Mouse (Mus musculus) urinary bladder, postnatal 14 days (tissue): ENCODE data around the gene Rgcc.

Source experiments
- DNase-seq: peaks from one replicate; pipeline ENCODE4 v3.0.0; 2021; ENCODE audit warnings: low spot score

Gene Rgcc

GRCm38 (mm10) chr14:79278927-79279326 is 22.5 kb downstream of the Rgcc start:
- DNase-seq, result no peak

DNA sequence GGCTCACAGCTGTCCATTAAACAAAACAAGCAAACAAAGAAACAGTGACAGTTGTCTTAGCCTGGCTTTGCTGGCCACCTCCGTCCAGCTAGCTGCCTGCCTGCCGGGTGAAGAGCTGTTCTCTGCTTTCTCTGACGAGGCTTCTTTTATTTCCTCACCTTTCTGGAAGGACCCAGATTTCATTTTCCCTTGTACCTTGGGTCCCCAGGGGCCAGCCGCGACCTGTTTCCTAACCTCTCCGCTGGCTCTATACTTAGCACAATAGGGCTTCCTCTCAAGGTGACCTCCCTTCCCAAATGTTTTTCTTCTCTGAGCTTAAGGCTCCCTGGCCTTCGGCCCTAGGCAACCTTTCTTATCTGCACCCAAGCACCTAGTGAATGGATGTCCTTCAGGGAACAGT is 23.5 kb downstream of the Rgcc start:
- DNase-seq, result no peak

GRCm38 (mm10) chr14:79275870-79276395 is 25.5 kb downstream of the Rgcc start:
- no peak for DNase-seq

GRCm38 (mm10) chr14:79275441-79275840 is 26.0 kb downstream of the Rgcc start:
- no peak for DNase-seq

DNA sequence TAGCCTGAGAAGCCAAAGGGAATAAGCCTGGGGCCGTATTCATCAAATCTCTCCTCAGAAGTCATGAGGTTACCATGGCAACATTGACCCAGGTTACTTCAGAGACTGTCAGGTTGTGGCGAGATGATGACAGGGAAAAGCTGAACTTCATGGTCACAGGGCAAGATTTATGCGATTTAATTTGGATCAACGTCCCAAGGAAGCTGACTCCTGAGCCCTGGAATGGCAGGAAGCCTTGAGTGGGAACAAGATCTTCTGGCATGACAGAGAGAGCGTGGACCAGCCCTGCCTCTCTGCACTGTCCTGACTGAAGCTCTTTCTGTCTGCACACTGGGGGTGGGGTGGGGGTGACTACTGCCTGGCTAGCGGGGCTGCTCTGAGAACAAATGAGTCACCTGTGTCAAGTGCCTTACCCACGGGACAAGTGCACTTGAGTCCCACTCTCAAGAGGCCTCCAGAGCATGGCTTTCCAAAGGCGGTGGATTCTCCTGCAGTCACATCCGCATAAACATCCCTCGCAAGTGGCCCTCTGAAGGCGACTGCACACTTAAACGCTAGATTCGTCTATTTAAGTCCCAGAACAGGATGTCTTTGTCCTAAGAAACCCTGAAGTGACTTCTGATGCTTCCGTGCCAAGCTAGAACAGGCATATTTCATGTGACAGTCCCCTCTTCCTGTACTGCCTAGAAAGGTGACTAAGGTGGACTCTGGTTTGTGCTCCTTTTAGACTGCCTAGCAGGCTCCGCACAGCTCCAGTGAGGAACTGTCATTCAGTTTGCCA is 27.6 kb downstream of the Rgcc start:
- no peak for DNase-seq

DNA sequence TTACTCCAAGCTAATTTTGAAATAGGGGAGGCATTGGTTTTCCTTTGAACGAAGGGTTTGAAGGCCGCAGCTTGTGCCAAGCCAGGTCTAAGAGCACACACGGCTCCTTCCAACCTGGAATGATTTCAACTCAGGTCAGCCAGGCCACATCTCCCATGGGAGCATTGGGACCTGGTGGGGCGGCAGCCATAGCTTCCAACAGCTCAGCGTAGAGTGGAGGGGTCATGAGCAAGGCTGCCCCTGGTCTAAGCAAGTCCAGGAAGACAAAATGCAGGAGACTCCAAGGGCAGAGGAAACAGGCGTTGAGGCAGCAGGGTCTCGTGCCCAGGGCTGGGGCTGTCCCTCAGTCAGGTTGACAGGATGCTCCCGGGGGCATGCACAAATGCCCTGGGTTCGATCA is 28.5 kb downstream of the Rgcc start:
- no peak for DNase-seq

- no peak for DNase-seq
These were observed 29.2 kb downstream of the Rgcc start for GRCm38 (mm10) chr14:79272188-79272694.

DNA sequence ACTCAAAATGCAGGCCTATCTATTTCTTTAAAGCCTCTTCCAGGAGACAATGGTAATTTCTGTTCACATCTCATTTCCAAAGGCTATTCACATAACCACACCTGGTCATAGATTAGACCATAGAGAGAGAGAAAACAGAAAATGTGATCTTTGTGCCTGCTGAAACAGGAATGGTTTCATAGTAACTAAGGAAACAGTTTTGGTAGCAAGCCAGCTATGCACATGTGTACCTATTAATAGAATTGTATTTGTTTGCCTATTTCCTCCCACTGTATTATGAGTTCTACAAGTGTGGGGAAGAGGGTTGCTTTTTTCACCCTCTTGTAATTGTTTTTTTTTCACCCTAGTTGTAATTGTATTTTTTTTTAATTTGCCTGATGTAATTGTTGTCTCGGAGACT is 31.9 kb downstream of the Rgcc start:
- no peak for DNase-seq

DNA sequence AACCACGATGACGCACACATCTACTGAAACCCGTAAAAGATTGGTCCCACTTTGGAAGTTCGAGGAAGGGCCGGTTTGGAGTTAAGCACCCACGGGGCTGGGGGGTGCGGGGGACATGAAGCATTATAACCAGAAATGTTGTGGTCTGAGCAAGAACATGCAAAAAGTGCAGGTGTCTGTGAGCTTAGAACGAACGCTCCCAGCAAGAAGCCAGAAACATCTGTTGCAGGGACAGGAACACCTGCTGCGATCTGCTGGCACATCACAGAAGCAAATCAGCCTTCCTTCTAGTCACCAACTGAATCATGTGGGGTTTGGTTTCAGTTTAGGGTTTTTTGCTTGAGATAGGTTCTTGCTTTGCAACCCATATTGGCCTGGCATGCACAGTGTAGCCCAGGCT is 33.6 kb downstream of the Rgcc start:
- no peak for DNase-seq

- DNase-seq, result no peak
These were observed 34.1 kb downstream of the Rgcc start for GRCm38 (mm10) chr14:79267382-79267781.

- no peak for DNase-seq
These were observed 35.0 kb downstream of the Rgcc start for GRCm38 (mm10) chr14:79266408-79266807.

DNA sequence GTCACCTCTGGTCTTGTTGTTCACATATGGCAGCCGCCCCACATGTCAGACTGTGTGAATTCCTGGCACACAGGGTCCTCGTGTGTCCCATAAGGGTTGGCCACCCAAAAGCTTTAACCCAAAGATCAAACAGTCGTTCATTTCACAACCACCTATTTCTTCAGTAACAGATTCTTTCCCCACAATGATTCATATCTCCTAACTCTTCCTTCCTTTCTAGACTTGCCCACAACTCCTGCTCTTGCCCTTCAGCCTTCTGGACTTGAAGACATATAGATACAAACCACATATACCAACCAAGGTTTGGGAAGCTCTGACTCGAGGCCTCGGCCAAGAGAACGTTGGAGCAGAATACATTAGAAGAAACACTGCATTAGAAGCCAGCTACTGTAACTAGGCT is 35.7 kb downstream of the Rgcc start:
- no peak for DNase-seq

- DNase-seq, result no peak
These were observed 38.1 kb downstream of the Rgcc start for GRCm38 (mm10) chr14:79263321-79263720.

GRCm38 (mm10) chr14:79262677-79263076 is 38.8 kb downstream of the Rgcc start:
- DNase-seq, result no peak

DNA sequence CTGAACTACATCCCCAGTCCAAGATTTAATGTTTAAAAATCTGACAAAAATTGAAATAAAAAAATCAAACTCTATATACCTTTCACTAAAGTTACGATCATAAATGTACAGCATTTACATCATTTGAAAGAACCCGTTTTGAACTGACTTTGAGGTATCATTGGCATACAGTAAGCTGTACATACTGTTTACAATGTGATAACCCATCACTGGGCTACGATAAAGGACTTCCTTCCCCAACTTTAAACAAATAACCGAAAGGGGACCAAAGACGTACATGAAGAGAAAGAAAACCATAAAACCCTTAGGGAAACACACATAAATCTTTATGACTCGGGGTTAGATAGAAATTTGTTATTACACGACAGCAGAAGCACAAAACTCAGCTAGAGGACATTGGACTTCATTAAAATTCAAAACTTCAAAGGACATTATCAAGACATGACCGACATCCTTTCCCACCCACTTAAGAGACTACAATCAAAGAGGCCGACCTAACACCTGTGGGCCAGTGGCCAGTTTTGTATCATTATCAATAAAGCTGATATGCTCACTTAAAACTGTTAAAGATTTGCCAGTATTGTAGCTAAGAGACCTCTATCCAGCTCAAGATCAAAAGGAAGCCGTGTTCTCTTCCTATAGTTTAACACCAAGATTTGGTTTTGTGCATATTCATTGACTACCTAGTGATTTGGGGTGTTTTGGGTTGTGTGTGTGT is 42.2 kb downstream of the Rgcc start:
- no peak for DNase-seq

GRCm38 (mm10) chr14:79256656-79257055 is 44.8 kb downstream of the Rgcc start:
- DNase-seq, result no peak

GRCm38 (mm10) chr14:79255786-79256185 is 45.7 kb downstream of the Rgcc start:
- DNase-seq, result no peak

GRCm38 (mm10) chr14:79251727-79252285 is 49.6 kb downstream of the Rgcc start:
- DNase-seq, result no peak

GRCm38 (mm10) chr14:79244571-79244970 is 56.9 kb downstream of the Rgcc start:
- no peak for DNase-seq

GRCm38 (mm10) chr14:79243038-79243883 is 58.2 kb downstream of the Rgcc start:
- DNase-seq, result no peak

GRCm38 (mm10) chr14:79242386-79242720 is 59.1 kb downstream of the Rgcc start:
- DNase-seq, result no peak
